Mouse (Mus musculus): ENCODE measurements at regions not wholly inside any gene's neighbourhood (a gene's known extent, or its start where the extent isn't known, plus 50 kb on each side); places are given as distances from the start of the nearest gene placed in this dataset.
"Not testable (repeated sequence)": the region's sequence is repeated elsewhere in the genome, so short reads cannot be mapped to it uniquely, and the experiment has no call there.

DNA sequence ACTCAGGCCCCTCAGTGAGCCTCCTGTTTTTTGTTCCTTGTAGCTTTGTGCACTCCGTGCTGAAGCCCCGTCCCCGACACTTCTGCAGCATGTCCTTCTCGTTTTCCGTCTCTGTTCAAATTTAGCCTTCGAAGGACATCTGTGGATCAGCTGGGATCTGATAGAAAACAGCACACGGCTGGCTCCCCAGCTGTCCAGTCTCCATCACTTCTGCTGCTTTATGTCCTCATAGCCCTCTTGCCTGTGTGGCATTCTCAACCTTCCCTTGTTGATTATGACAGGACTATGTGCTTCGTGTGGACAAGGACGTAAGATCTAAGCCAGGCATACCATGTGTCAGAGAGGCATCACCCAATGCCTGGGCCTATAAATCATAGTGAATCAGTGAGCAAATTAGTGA, 247.1 kb upstream of the Myo3a start:
- no peak for DNase-seq

- DNase-seq: no peak
Measured at GRCm38 (mm10) chr2:22024438-22024837, 202.9 kb upstream of the Myo3a start.

DNA sequence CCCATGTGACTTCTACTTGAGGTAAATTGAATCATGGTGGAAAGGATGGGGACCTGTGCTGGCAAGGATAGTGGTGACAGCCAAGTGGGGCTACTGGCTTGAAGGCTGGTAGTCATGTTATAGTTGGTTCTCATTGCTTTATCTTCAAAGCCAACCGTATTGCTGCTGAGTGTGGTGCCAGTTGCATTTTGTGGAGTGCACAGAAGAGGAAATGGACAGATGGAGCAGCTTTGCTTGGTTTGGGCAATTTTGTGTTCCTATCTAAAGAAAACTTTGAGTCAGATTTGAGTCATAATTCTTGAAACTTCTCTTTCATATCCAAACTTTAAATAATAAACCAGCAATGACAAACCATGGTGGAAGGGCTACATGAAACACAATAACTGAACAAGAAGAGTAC, 200.5 kb upstream of the Myo3a start:
- DNase-seq: no peak

DNA sequence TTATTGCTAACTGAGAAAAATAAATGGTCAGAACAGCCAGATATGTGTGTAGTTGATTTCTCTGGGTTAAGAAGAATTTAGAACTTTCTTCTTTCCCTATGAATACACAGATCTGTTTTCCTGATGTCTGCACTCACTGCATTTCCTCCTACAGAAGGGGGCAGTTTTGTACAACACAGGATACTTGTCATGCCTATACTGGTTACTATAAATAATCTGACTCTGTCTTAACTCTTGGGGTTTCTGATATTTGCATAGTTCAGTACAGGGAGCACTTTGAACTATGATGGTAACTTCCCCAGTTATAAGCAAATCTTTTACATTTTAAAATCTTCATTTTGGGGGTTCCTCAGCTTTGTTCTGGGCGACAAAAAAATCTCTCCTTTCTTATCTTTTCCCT, 198.7 kb upstream of the Myo3a start:
- DNase-seq: no peak

DNA sequence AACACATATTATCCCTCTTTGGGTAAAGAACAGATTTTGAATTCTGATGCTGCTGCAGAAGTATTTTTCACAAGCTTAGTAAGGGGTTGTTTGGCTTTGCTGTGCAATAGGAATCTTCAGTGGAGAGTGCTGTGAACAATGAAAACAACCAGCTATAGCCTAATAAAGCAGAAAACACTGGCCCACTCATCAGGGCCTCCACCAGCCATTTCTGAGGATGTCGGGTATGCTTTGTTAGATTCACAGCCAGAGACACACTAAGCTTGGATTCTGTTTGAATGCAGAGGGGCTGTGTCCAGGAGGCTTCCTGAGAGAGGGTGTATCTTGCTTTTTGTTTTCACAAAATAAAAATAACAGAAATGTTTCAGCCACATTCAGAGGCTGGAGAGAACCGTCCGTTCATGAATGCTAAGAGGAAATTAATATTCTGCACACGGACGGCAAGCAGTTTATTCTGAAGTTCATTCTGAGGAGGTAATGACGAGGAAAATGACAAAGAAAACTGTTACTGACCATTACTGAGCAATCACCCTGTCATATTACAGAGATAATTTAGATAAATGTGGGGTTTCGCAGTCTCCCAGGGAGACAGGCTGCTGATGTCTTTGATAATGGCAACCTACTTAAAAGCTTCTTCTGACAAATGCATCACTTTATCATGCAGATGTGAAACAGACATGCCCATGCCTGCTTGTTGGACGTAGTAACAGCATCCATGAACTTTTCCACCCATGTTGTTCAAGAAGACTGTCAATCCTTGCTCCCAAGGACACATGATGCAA, 198.1 kb upstream of the Myo3a start:
- DNase-seq: no peak

GRCm38 (mm10) chr2:22029804-22030194, 197.5 kb upstream of the Myo3a start:
- no peak for DNase-seq

GRCm38 (mm10) chr2:22036841-22037240, 190.5 kb upstream of the Myo3a start:
- no peak for DNase-seq

DNA sequence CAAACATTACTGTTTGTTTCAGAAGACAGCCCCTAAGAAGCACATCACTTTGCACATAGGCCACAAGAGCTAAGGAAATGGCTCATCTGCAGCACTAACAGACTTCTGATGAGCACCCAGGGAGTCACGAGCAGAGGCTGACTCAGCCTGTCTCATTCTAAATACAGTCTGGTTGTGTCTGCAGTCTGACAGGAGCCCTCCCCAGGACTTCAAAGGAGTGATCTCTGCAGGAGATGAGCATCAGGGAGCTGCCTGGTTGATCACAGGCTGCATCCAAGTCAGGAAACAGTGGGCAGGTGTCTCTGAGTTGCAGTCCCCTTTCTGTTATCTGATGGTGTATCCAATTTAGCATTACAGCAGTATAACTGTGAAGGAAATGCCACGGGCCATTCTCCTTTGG, 188.5 kb upstream of the Myo3a start:
- DNase-seq: no peak

DNA sequence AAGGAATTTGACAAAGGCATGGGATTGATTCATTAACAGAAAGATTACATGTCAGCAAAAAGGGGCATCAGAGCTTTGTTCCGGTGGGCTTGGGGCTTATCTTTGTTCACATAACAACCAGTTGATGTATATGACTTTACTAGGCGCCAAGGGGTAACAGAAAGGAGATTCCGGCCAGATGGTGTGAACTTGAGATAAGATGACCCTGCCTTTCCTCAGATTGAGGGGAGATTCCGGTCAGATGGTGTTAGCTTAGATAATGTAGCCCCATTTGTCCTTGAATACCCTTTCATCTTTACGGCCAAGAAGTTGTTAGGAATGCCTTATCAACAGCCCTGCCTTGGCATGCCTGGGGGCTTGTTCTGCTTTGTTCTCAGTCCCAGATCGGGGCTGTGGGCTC, 183.4 kb upstream of the Myo3a start:
- not testable (repeated sequence) for DNase-seq

GRCm38 (mm10) chr2:22044949-22045348, 182.4 kb upstream of the Myo3a start:
- no peak for DNase-seq

- no peak for DNase-seq
Measured at GRCm38 (mm10) chr2:22047465-22047864, 179.8 kb upstream of the Myo3a start.

DNA sequence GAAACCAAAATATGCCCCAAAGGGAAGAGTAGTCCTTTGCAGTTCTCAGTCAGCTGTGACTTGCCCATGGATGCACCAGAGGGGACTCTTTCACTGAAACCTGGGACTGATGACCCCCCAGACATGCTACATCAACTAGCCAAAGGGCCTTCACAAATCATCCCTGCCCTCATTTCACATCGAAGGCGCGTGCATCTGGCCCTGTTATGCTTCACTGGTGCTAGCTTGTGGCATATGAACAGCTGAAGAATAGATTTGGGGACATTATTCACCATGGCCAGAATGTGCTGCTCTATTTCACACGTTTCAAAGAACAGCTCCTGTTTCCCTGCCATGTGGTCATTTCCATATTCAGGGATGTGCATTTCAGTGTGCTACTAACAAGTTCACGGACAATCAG, 160.8 kb upstream of the Myo3a start:
- DNase-seq: no peak

- DNase-seq: no peak
Measured at GRCm38 (mm10) chr2:22096848-22097247, 130.5 kb upstream of the Myo3a start.

DNA sequence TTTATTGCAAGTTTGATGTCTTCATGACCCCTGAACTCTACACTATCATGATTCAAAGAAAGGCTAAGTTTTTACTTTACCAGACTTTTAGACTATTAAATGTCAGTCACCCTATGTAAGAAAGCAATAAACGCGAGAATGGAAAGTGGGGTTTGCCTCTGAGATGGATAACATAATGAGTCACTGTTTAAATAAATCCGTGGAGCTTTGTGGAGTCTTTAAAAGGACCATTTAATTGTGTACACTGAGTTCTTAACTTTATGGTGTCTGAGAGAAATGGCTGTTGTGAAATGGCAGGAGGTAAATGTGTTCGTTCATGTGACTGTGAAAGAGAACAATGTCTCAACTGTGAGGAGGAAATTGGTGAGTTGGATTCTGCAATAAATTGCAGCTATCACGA, 122.2 kb upstream of the Myo3a start:
- no peak for DNase-seq

GRCm38 (mm10) chr2:22149721-22150120, 77.6 kb upstream of the Myo3a start:
- DNase-seq: no peak

DNA sequence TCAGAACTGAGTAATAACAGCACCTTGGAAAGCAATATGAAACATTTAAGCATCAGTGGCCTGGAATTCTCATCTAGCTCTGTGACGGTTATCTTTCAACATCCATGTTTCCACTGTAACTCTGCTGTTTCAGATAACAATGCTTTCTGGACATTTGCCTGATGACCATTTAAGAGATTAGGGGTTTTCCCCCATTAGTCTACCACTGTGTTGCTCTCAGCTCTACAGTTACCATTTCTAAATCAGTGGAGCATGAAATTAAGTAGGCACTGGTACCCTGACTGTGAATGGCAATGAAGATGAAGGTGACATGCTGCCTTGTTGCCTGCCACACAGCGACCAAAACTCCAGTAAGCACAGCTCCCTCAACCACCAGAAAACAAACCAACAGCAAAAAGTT, 70.7 kb upstream of the Myo3a start:
- no peak for DNase-seq

GRCm38 (mm10) chr2:22165443-22165842, 61.9 kb upstream of the Myo3a start:
- no peak for DNase-seq

DNA sequence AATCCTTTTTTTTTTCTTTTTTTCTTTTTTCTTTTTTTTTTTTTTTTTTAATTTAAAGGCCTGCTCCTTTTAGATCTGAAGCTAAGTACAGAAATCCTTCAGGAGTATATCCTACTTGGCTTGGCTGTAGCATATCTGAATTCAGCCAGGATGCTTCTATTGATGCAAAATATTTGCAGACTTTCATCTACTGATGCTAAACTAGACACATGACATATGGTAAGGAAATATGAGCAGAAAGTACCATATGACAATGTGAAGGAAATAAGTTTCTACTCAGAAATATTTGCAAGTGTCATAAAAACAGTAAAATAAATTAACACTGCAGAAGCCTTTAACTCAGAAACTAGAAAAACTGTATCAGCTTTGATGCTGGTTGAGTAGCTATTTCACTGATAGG, 61.4 kb upstream of the Myo3a start:
- no peak for DNase-seq

Measured in liver (tissue).